Mouse (Mus musculus) CH12.LX (cell line): Measurements from ENCODE around the gene Wnt10b. TPM values are rescaled to one million over a fixed set of nuclear protein-coding genes. Genes with fewer than 3 reads are reported as not detected.

Experiments used
- DNase-seq: peaks from one replicate; pipeline ENCODE4 v3.0.0-alpha.2; 2013; ENCODE audit errors: extremely low read depth
- H3K27ac ChIP-seq: 2 replicates; pipeline ENCODE4 v1.5.1; 2012; ENCODE audit warnings: low read depth, mild to moderate bottlenecking, control low read depth, moderate library complexity; ENCODE audit not compliant: insufficient read depth
- H3K27me3 ChIP-seq: replicated peaks from 2 replicates; pipeline ENCODE3; 2012; ENCODE audit warnings: inconsistent platforms
- H3K36me3 ChIP-seq, 2 experiments: replicated peaks in 1 of 2; 2 replicates each; pipeline versions ENCODE3 to v1.6.1; 2012; ENCODE audit warnings: inconsistent platforms in 1 of 2, low read length in 1 of 2, mild to moderate bottlenecking in 1 of 2, mixed read lengths in 1 of 2, moderate library complexity in 1 of 2; ENCODE audit not compliant: control insufficient read depth in 1 of 2, insufficient read depth in 1 of 2
- H3K4me1 ChIP-seq, 2 experiments: 2 replicates each; pipeline ENCODE4 v1.6.1; 2012; ENCODE audit warnings: inconsistent platforms in 1 of 2, moderate library complexity in 1 of 2; ENCODE audit not compliant: insufficient read depth in 2 of 2, control insufficient read depth in 1 of 2
- H3K4me2 ChIP-seq: 2 replicates; pipeline ENCODE4 v1.6.1; 2012; ENCODE audit warnings: low read depth, mild to moderate bottlenecking, control low read depth; ENCODE audit not compliant: poor library complexity, insufficient read depth, severe bottlenecking
- H3K4me3 ChIP-seq, 3 experiments: fragments of 150-350 bp in 1 of 3; sonication (generic) in 1 of 3; replicated peaks in 1 of 3; 2 replicates each; pipeline versions ENCODE3 to v1.5.1; 2011 to 2012; ENCODE audit warnings: low read depth in 2 of 3, low read length in 2 of 3, mild to moderate bottlenecking in 2 of 3, moderate library complexity in 2 of 3, control low read depth in 1 of 3, improper control_type of control experiment in 1 of 3, inconsistent platforms in 1 of 3, mixed read lengths in 1 of 3; ENCODE audit not compliant: poor library complexity in 1 of 3
- H3K79me2 ChIP-seq: replicated peaks from 2 replicates; pipeline ENCODE4 v1.6.1; 2012; ENCODE audit warnings: mild to moderate bottlenecking, moderate library complexity; ENCODE audit not compliant: control insufficient read depth, poor library complexity, insufficient read depth, severe bottlenecking; ENCODE audit errors: extremely low read depth
- H3K9ac ChIP-seq: 2 replicates; pipeline ENCODE4 v1.6.1; 2012; ENCODE audit warnings: low read depth, mild to moderate bottlenecking, control low read depth, moderate library complexity; ENCODE audit not compliant: insufficient read depth
- H3K9me3 ChIP-seq: replicated peaks from 2 replicates; pipeline ENCODE3; 2012; ENCODE audit warnings: low read length, inconsistent platforms, mixed read lengths
- CTCF ChIP-seq, 2 experiments: IDR thresholded peaks in 1 of 2; conservative IDR thresholded peaks in 1 of 2; 2 replicates each; pipeline ENCODE4 v1.5.1; 2011 to 2012; ENCODE audit warnings: low read depth in 2 of 2, low read length in 2 of 2, improper control_type of control experiment in 1 of 2, inconsistent platforms in 1 of 2, mild to moderate bottlenecking in 1 of 2, moderate library complexity in 1 of 2
- KAT2A ChIP-seq: IDR thresholded peaks from 2 replicates; pipeline ENCODE4 v1.6.1; 2012; ENCODE audit warnings: low read length, improper control_type of control experiment, inconsistent platforms; ENCODE audit not compliant: insufficient replicate concordance
- dilution Hi-C: fragments of 300-500 bp; cut with MboI; formaldehyde crosslinking; loops from 2 replicates; pipeline ENCODE4 v1.14.3; 2020; ENCODE audit warnings: low sequenced_read_pairs; ENCODE audit not compliant: extremely low pct_unique_long_range_greater_than_20kb, extremely low pct_ligation_motif_present
- in situ Hi-C: fragments of 300-500 bp; cut with MboI; formaldehyde crosslinking; loops from 3 replicates; pipeline ENCODE4 v1.14.3; 2019; ENCODE audit warnings: low sequenced_read_pairs, low pct_ligation_motif_present, low pct_unique_long_range_greater_than_20kb, mixed read lengths
- polyA plus RNA-seq: library from polyadenylated mRNA; unstranded; fragments of >175 nt; gene quantifications from 2 replicates; pipeline ENCODE4 v1.2.1, GENCODE M21; 2012; ENCODE audit warnings: low read depth; ENCODE audit not compliant: insufficient read length
- total RNA-seq, 2 experiments: library from RNA; depleted of rRNA; stranded (reverse); fragments of 300-350 nt in 1 of 2; fragments of >200 nt in 1 of 2; gene quantifications; 2 replicates each; pipeline ENCODE4 v1.2.3; 2012 to 2014

Wnt10b gene
- total and polyA plus RNA-seq, 3 experiments: 25.4 to 64.4 (median 56.2) TPM

DNA sequence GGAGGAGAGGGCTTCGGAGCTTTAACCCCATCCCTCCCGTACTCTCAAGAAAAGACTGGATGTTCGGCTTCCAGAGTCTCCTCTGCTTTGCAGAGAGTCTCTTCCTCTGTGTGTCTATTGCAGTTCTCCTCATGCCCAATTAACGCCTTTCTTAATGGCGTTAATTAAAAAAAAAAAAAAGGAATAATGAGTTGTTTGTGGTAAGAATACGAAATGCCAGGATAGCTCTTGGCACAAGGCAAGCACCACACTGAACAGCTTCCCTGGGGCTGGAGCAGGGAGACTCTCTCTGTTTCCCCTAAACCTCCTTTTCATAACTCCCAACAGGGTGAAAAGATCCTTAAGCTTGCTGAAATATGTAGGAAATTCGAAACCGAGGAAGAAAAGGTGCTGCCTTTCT, 55.8 kb downstream of the Wnt10b start:
- no peaks in the 10 kb centered on the region for H3K9me3 ChIP-seq
- peaks cover 0 to 8% of the 10 kb centered on the region in 2 experiments for H3K36me3 ChIP-seq
- in situ Hi-C loops: loop anchor here (5.0 kb wide), 1 partner anchor 80 kb away; no protein-coding TSS in a partner anchor
- DNase-seq: no peak
- H3K4me2 ChIP-seq: no peak overlapping the region
- dilution Hi-C loops: no loop called here
- H3K79me2 ChIP-seq: no peaks in the 10 kb centered on the region
- H3K27ac ChIP-seq: no peak overlapping the region
- no peak for TF ChIP-seq KAT2A
- TF ChIP-seq CTCF (conservative IDR thresholded peaks at IDR 0.05 in 1 of 2, IDR thresholded peaks at IDR 0.05 in 1 of 2; ENCODE audit: low read depth in 2 of 2, low read length in 2 of 2): no peak
- H3K27me3 ChIP-seq: no peaks in the 10 kb centered on the region
- H3K4me3 ChIP-seq: no peak overlapping the region
- no peaks in the 10 kb centered on the region for H3K4me1 ChIP-seq
- H3K9ac ChIP-seq: no peak overlapping the region

Other genes starting within 250 kb of the Wnt10b start
- 59.6 and 84.7 TPM in 2 replicates for gene Kansl2, start 243.9 kb downstream of the Wnt10b start, total RNA-seq (2012; rRNA removed)
- gene Kansl2, start 243.9 kb downstream of the Wnt10b start, total RNA-seq (2014; rRNA removed): 101 and 103 TPM in 2 replicates
- gene Kansl2, start 243.9 kb downstream of the Wnt10b start, polyA plus RNA-seq: 111 and 125 TPM in 2 replicates
- 36.8 and 42.1 TPM in 2 replicates for gene Ccnt1, start 207.2 kb downstream of the Wnt10b start, total RNA-seq (2012; rRNA removed)
- 38.1 and 41.3 TPM in 2 replicates for gene Ccnt1, start 207.2 kb downstream of the Wnt10b start, total RNA-seq (2014; rRNA removed)
- 62.1 and 73.3 TPM in 2 replicates for gene Ccnt1, start 207.2 kb downstream of the Wnt10b start, polyA plus RNA-seq
- not detected in 2 replicates for gene 4930415O20Rik, start 207.1 kb downstream of the Wnt10b start, total RNA-seq (2012; rRNA removed)
- not detected in 2 replicates for gene 4930415O20Rik, start 207.1 kb downstream of the Wnt10b start, total RNA-seq (2014; rRNA removed)
- gene 4930415O20Rik, start 207.1 kb downstream of the Wnt10b start, polyA plus RNA-seq: not detected in 2 replicates
- 1.5 and 2.6 TPM in 2 replicates for gene Adcy6, start 168.1 kb downstream of the Wnt10b start, total RNA-seq (2012; rRNA removed)
- gene Adcy6, start 168.1 kb downstream of the Wnt10b start, total RNA-seq (2014; rRNA removed): 0.05 TPM in 1 of 2 replicates, not detected in the other
- gene Adcy6, start 168.1 kb downstream of the Wnt10b start, polyA plus RNA-seq: 0.06 and 0.11 TPM in 2 replicates
- gene Cacnb3, start 147.3 kb downstream of the Wnt10b start, total RNA-seq (2012; rRNA removed): 2.9 and 4.3 TPM in 2 replicates
- 2.3 and 2.5 TPM in 2 replicates for gene Cacnb3, start 147.3 kb downstream of the Wnt10b start, total RNA-seq (2014; rRNA removed)
- 5.7 and 7.0 TPM in 2 replicates for gene Cacnb3, start 147.3 kb downstream of the Wnt10b start, polyA plus RNA-seq
- gene Ddx23, start 115.3 kb downstream of the Wnt10b start, total RNA-seq (2012; rRNA removed): 103 and 132 TPM in 2 replicates
- gene Ddx23, start 115.3 kb downstream of the Wnt10b start, total RNA-seq (2014; rRNA removed): 58.5 and 59.4 TPM in 2 replicates
- 148 and 181 TPM in 2 replicates for gene Ddx23, start 115.3 kb downstream of the Wnt10b start, polyA plus RNA-seq
- 3.8 and 6.3 TPM in 2 replicates for gene Rnd1, start 100.7 kb downstream of the Wnt10b start, total RNA-seq (2012; rRNA removed)
- gene Rnd1, start 100.7 kb downstream of the Wnt10b start, total RNA-seq (2014; rRNA removed): 5.8 and 9.4 TPM in 2 replicates
- gene Rnd1, start 100.7 kb downstream of the Wnt10b start, polyA plus RNA-seq: 5.7 and 6.0 TPM in 2 replicates
- gene Ccdc65, start 69.9 kb downstream of the Wnt10b start, total RNA-seq (2012; rRNA removed): 0.13 TPM in 1 of 2 replicates, not detected in the other
- not detected in 2 replicates for gene Ccdc65, start 69.9 kb downstream of the Wnt10b start, total RNA-seq (2014; rRNA removed)
- gene Ccdc65, start 69.9 kb downstream of the Wnt10b start, polyA plus RNA-seq: 0.11 and 0.14 TPM in 2 replicates
- gene Fkbp11, start 50.0 kb downstream of the Wnt10b start, total RNA-seq (2012; rRNA removed): 75.0 and 132 TPM in 2 replicates
- 21.0 and 23.4 TPM in 2 replicates for gene Fkbp11, start 50.0 kb downstream of the Wnt10b start, total RNA-seq (2014; rRNA removed)
- gene Fkbp11, start 50.0 kb downstream of the Wnt10b start, polyA plus RNA-seq: 22.2 and 27.6 TPM in 2 replicates
- 32.5 and 33.8 TPM in 2 replicates for gene Arf3, start 14.9 kb downstream of the Wnt10b start, total RNA-seq (2012; rRNA removed)
- gene Arf3, start 14.9 kb downstream of the Wnt10b start, total RNA-seq (2014; rRNA removed): 33.9 and 41.0 TPM in 2 replicates
- 158 and 182 TPM in 2 replicates for gene Arf3, start 14.9 kb downstream of the Wnt10b start, polyA plus RNA-seq
- gene Wnt1, start 11.7 kb upstream of the Wnt10b start, total RNA-seq (2012; rRNA removed): not detected in 2 replicates
- not detected in 2 replicates for gene Wnt1, start 11.7 kb upstream of the Wnt10b start, total RNA-seq (2014; rRNA removed)
- gene Wnt1, start 11.7 kb upstream of the Wnt10b start, polyA plus RNA-seq: not detected in 2 replicates
- 0.04 TPM in 1 of 2 replicates, not detected in the other for gene Ddn, start 31.3 kb upstream of the Wnt10b start, total RNA-seq (2012; rRNA removed)
- gene Ddn, start 31.3 kb upstream of the Wnt10b start, total RNA-seq (2014; rRNA removed): not detected in 2 replicates
- gene Ddn, start 31.3 kb upstream of the Wnt10b start, polyA plus RNA-seq: 0.08 TPM in 1 of 2 replicates, not detected in the other
- gene Prkag1, start 53.4 kb upstream of the Wnt10b start, total RNA-seq (2012; rRNA removed): 49.4 and 63.2 TPM in 2 replicates
- gene Prkag1, start 53.4 kb upstream of the Wnt10b start, total RNA-seq (2014; rRNA removed): 87.5 and 89.4 TPM in 2 replicates
- 66.1 and 73.2 TPM in 2 replicates for gene Prkag1, start 53.4 kb upstream of the Wnt10b start, polyA plus RNA-seq
- 14.1 and 15.6 TPM in 2 replicates for gene Kmt2d, start 93.1 kb upstream of the Wnt10b start, total RNA-seq (2012; rRNA removed)
- 4.3 and 4.8 TPM in 2 replicates for gene Kmt2d, start 93.1 kb upstream of the Wnt10b start, total RNA-seq (2014; rRNA removed)
- 22.7 TPM in 2 replicates for gene Kmt2d, start 93.1 kb upstream of the Wnt10b start, polyA plus RNA-seq
- gene Rhebl1, start 116.4 kb upstream of the Wnt10b start, total RNA-seq (2012; rRNA removed): 11.1 and 13.9 TPM in 2 replicates
- gene Rhebl1, start 116.4 kb upstream of the Wnt10b start, total RNA-seq (2014; rRNA removed): 17.6 and 23.2 TPM in 2 replicates
- gene Rhebl1, start 116.4 kb upstream of the Wnt10b start, polyA plus RNA-seq: 23.3 and 25.1 TPM in 2 replicates
- not detected in 2 replicates for gene Dhh, start 120.4 kb upstream of the Wnt10b start, total RNA-seq (2012; rRNA removed)
- gene Dhh, start 120.4 kb upstream of the Wnt10b start, total RNA-seq (2014; rRNA removed): not detected in 2 replicates
- gene Dhh, start 120.4 kb upstream of the Wnt10b start, polyA plus RNA-seq: not detected in 2 replicates
- 19.7 and 23.4 TPM in 2 replicates for gene Lmbr1l, start 140.1 kb upstream of the Wnt10b start, total RNA-seq (2012; rRNA removed)
- 27.5 and 30.4 TPM in 2 replicates for gene Lmbr1l, start 140.1 kb upstream of the Wnt10b start, total RNA-seq (2014; rRNA removed)
- gene Lmbr1l, start 140.1 kb upstream of the Wnt10b start, polyA plus RNA-seq: 22.4 and 27.9 TPM in 2 replicates
- 1,149 and 1,670 TPM in 2 replicates for gene Tuba1b, start 156.4 kb upstream of the Wnt10b start, total RNA-seq (2012; rRNA removed)
- 2,803 and 2,960 TPM in 2 replicates for gene Tuba1b, start 156.4 kb upstream of the Wnt10b start, total RNA-seq (2014; rRNA removed)
- 2,789 and 2,851 TPM in 2 replicates for gene Tuba1b, start 156.4 kb upstream of the Wnt10b start, polyA plus RNA-seq
- gene Gm49450, start 175.4 kb upstream of the Wnt10b start, total RNA-seq (2012; rRNA removed): 0.38 TPM in 1 of 2 replicates, not detected in the other
- gene Gm49450, start 175.4 kb upstream of the Wnt10b start, total RNA-seq (2014; rRNA removed): 0.81 and 4.7 TPM in 2 replicates
- 125 TPM in 1 of 2 replicates, not detected in the other for gene Gm49450, start 175.4 kb upstream of the Wnt10b start, polyA plus RNA-seq
- 153 and 181 TPM in 2 replicates for gene Tuba1a, start 175.6 kb upstream of the Wnt10b start, total RNA-seq (2012; rRNA removed)
- gene Tuba1a, start 175.6 kb upstream of the Wnt10b start, total RNA-seq (2014; rRNA removed): 438 and 533 TPM in 2 replicates
- 254 and 283 TPM in 2 replicates for gene Tuba1a, start 175.6 kb upstream of the Wnt10b start, polyA plus RNA-seq